Mouse (Mus musculus): ENCODE results near the gene Rac3. TPM values are rescaled to one million over a fixed set of nuclear protein-coding genes. Genes with fewer than 3 reads are reported as not detected.
"Not testable (repeated sequence)": the region's sequence is repeated elsewhere in the genome, so short reads cannot be mapped to it uniquely, and the experiment has no call there.

The Rac3 gene
- polyA plus RNA-seq, 1 experiment from 2014 or later, result 1.2 TPM

- no peak overlapping the region for H3K27ac ChIP-seq (ENCODE audit: low read depth, low read length)
- no peak overlapping the region for H3K4me2 ChIP-seq
- DNase-seq (ENCODE audit: low spot score) (no peak), ATAC-seq (replicated peaks; ENCODE audit: low FRiP score) (no peak)
- no peaks in the 10 kb centered on the region for H3K4me1 ChIP-seq (replicated peaks; ENCODE audit: control insufficient read depth, insufficient read depth, low read length)
- peaks cover 4% of the 10 kb centered on the region; the same call in 1 of the 2 replicates for H3K27me3 ChIP-seq (replicated peaks; ENCODE audit: control insufficient read depth, insufficient read depth, low read length)
- H3K4me3 ChIP-seq (ENCODE audit: low read depth, low read length), result no peak overlapping the region
- H3K9me3 ChIP-seq (ENCODE audit: control insufficient read depth, low read length), result no peaks in the 10 kb centered on the region
- no peaks in the 10 kb centered on the region for H3K36me3 ChIP-seq (ENCODE audit: control insufficient read depth, insufficient read depth, low read length)
- H3K9ac ChIP-seq (ENCODE audit: low read depth, low read length), result no peak overlapping the region
- WGBS, result 63% methylated on average over 4 of the region's 4 CpGs
Measured at GRCm38 (mm10) chr11:120747974-120748373, 26.7 kb downstream of the Rac3 start.

GRCm38 (mm10) chr11:120749430-120749829, 28.2 kb downstream of the Rac3 start:
- ATAC-seq (replicated peaks; ENCODE audit: low FRiP score), result no peak
- DNase-seq (ENCODE audit: low spot score), result no peak
- 52% methylated on average over 8 of the region's 8 CpGs for WGBS

GRCm38 (mm10) chr11:120751606-120752005, 30.3 kb downstream of the Rac3 start:
- Histone ChIP-seq H3K4me2 (no peak overlapping the region), H3K36me3 (ENCODE audit: control insufficient read depth, insufficient read depth, low read length) (no peaks in the 10 kb centered on the region), H3K27me3 (replicated peaks; ENCODE audit: control insufficient read depth, insufficient read depth, low read length) (peaks cover 4% of the 10 kb centered on the region; the same call in 1 of the 2 replicates), H3K9me3 (ENCODE audit: control insufficient read depth, low read length) (no peaks in the 10 kb centered on the region), H3K9ac (ENCODE audit: low read depth, low read length) (no peak overlapping the region), H3K4me1 (replicated peaks; ENCODE audit: control insufficient read depth, insufficient read depth, low read length) (no peaks in the 10 kb centered on the region), H3K4me3 (ENCODE audit: low read depth, low read length) (no peak overlapping the region), H3K27ac (ENCODE audit: low read depth, low read length) (no peak overlapping the region)
- DNase-seq (ENCODE audit: low spot score), result no peak
- ATAC-seq (replicated peaks; ENCODE audit: low FRiP score), result no peak
- 63% methylated on average over 4 of the region's 4 CpGs for WGBS

More at GRCm38 (mm10) chr11:120749430-120749829, 28.2 kb downstream of the Rac3 start:
- Histone ChIP-seq H3K9ac (ENCODE audit: low read depth, low read length) (no peak overlapping the region), H3K4me3 (ENCODE audit: low read depth, low read length) (no peak overlapping the region), H3K27me3 (replicated peaks; ENCODE audit: control insufficient read depth, insufficient read depth, low read length) (peaks cover 4% of the 10 kb centered on the region; the same call in 1 of the 2 replicates), H3K36me3 (ENCODE audit: control insufficient read depth, insufficient read depth, low read length) (no peaks in the 10 kb centered on the region), H3K9me3 (ENCODE audit: control insufficient read depth, low read length) (no peaks in the 10 kb centered on the region), H3K4me1 (replicated peaks; ENCODE audit: control insufficient read depth, insufficient read depth, low read length) (no peaks in the 10 kb centered on the region), H3K27ac (ENCODE audit: low read depth, low read length) (no peak overlapping the region), H3K4me2 (no peak overlapping the region)

GRCm38 (mm10) chr11:120760236-120760635, 39.0 kb downstream of the Rac3 start:
- no peaks in the 10 kb centered on the region for H3K4me1 ChIP-seq (replicated peaks; ENCODE audit: control insufficient read depth, insufficient read depth, low read length)
- WGBS, result 86% methylated on average over 9 of the region's 9 CpGs
- no peak for ATAC-seq (replicated peaks; ENCODE audit: low FRiP score)
- no peak overlapping the region for H3K4me3 ChIP-seq (ENCODE audit: low read depth, low read length)
- DNase-seq (ENCODE audit: low spot score), result no peak
- H3K36me3 ChIP-seq (ENCODE audit: control insufficient read depth, insufficient read depth, low read length), result no peaks in the 10 kb centered on the region
- H3K9me3 ChIP-seq (ENCODE audit: control insufficient read depth, low read length), result peaks cover 12% of the 10 kb centered on the region; the same call in 1 of the 2 replicates
- H3K4me2 ChIP-seq, result no peak overlapping the region
- no peak overlapping the region for H3K9ac ChIP-seq (ENCODE audit: low read depth, low read length)
- H3K27ac ChIP-seq (ENCODE audit: low read depth, low read length), result no peak overlapping the region
- peaks cover 14% of the 10 kb centered on the region for H3K27me3 ChIP-seq (replicated peaks; ENCODE audit: control insufficient read depth, insufficient read depth, low read length)

GRCm38 (mm10) chr11:120761811-120762671, 40.8 kb downstream of the Rac3 start:
- Histone ChIP-seq H3K4me1 (replicated peaks; ENCODE audit: control insufficient read depth, insufficient read depth, low read length) (no peaks in the 10 kb centered on the region), H3K27ac (ENCODE audit: low read depth, low read length) (no peak overlapping the region), H3K4me2 (no peak overlapping the region), H3K4me3 (ENCODE audit: low read depth, low read length) (no peak overlapping the region), H3K27me3 (replicated peaks; ENCODE audit: control insufficient read depth, insufficient read depth, low read length) (peaks cover 18% of the 10 kb centered on the region), H3K9ac (ENCODE audit: low read depth, low read length) (no peak overlapping the region), H3K9me3 (ENCODE audit: control insufficient read depth, low read length) (peaks cover 12% of the 10 kb centered on the region; the same call in 1 of the 2 replicates), H3K36me3 (ENCODE audit: control insufficient read depth, insufficient read depth, low read length) (no peaks in the 10 kb centered on the region)
- WGBS, result 64% methylated on average over 14 of the region's 14 CpGs
- DNase-seq (ENCODE audit: low spot score) (no peak), ATAC-seq (replicated peaks; ENCODE audit: low FRiP score) (no peak)

- H3K9ac ChIP-seq (ENCODE audit: low read depth, low read length); H3K4me2 ChIP-seq; DNase-seq (ENCODE audit: low spot score); ATAC-seq (replicated peaks; ENCODE audit: low FRiP score); H3K4me3 ChIP-seq (ENCODE audit: low read depth, low read length); H3K4me1 ChIP-seq (replicated peaks; ENCODE audit: control insufficient read depth, insufficient read depth, low read length); H3K36me3 ChIP-seq (ENCODE audit: control insufficient read depth, insufficient read depth, low read length); H3K27ac ChIP-seq (ENCODE audit: low read depth, low read length): not testable (repeated sequence)
- peaks cover 18% of the 10 kb centered on the region for H3K27me3 ChIP-seq (replicated peaks; ENCODE audit: control insufficient read depth, insufficient read depth, low read length)
- WGBS, result 20% methylated on average over 14 of the region's 14 CpGs
- H3K9me3 ChIP-seq (ENCODE audit: control insufficient read depth, low read length), result peaks cover 12% of the 10 kb centered on the region; the same call in 1 of the 2 replicates
Measured at GRCm38 (mm10) chr11:120762672-120763041, 41.4 kb downstream of the Rac3 start, which contains the start of gene Hmga1b. Hmga1b (plus strand) TSS chr11:120762794.

- not testable (repeated sequence) for ATAC-seq (replicated peaks; ENCODE audit: low FRiP score); H3K4me2 ChIP-seq; H3K4me3 ChIP-seq (ENCODE audit: low read depth, low read length)
Measured at GRCm38 (mm10) chr11:120763121-120763999, 42.1 kb downstream of the Rac3 start.

GRCm38 (mm10) chr11:120767023-120767422, 45.8 kb downstream of the Rac3 start:
- not testable (repeated sequence) for H3K9ac ChIP-seq (ENCODE audit: low read depth, low read length); H3K36me3 ChIP-seq (ENCODE audit: control insufficient read depth, insufficient read depth, low read length); DNase-seq (ENCODE audit: low spot score); H3K4me2 ChIP-seq; H3K27ac ChIP-seq (ENCODE audit: low read depth, low read length); H3K4me1 ChIP-seq (replicated peaks; ENCODE audit: control insufficient read depth, insufficient read depth, low read length); ATAC-seq (replicated peaks; ENCODE audit: low FRiP score); H3K9me3 ChIP-seq (ENCODE audit: control insufficient read depth, low read length); H3K4me3 ChIP-seq (ENCODE audit: low read depth, low read length)
- H3K27me3 ChIP-seq (replicated peaks; ENCODE audit: control insufficient read depth, insufficient read depth, low read length), result peaks cover 12% of the 10 kb centered on the region
- WGBS, result 38% methylated on average over 3 of the region's 7 CpGs

More at GRCm38 (mm10) chr11:120763121-120763999, 42.1 kb downstream of the Rac3 start:
- 0% methylated on average over 3 of the region's 23 CpGs for whole genome bisulfite sequencing
- H3K4me1 ChIP-seq (replicated peaks; ENCODE audit: control insufficient read depth, insufficient read depth, low read length); H3K9ac ChIP-seq (ENCODE audit: low read depth, low read length); H3K9me3 ChIP-seq (ENCODE audit: control insufficient read depth, low read length); H3K27ac ChIP-seq (ENCODE audit: low read depth, low read length); H3K36me3 ChIP-seq (ENCODE audit: control insufficient read depth, insufficient read depth, low read length); DNase-seq (ENCODE audit: low spot score): not testable (repeated sequence)
- peaks cover 18% of the 10 kb centered on the region for H3K27me3 ChIP-seq (replicated peaks; ENCODE audit: control insufficient read depth, insufficient read depth, low read length)

Data from liver, embryonic 11.5 days (tissue).